Mouse (Mus musculus) limb, embryonic 14.5 days (tissue): ENCODE measurements at regions not wholly inside any gene's neighbourhood (a gene's known extent, or its start where the extent isn't known, plus 50 kb on each side); places are given as distances from the start of the nearest gene placed in this dataset.
A peak's percentile ranks its signal among the peaks of the same experiment; 100 is the strongest.

ENCODE experiments used
- ATAC-seq: fragments of 200-750 bp; cut with Nextera tagmentation; 2 replicates; pipeline ENCODE4 v1.8.0; 2017; ENCODE audit warnings: low read depth, moderate number of reproducible peaks, moderate TSS enrichment; ENCODE audit not compliant: low FRiP score
- DNase-seq: peaks from one replicate; pipeline ENCODE4 v3.0.0-alpha.2; 2015; ENCODE audit warnings: low spot score
- H3K27ac ChIP-seq: fragments of 300-500 bp; sonication (generic); replicated peaks from 2 replicates; pipeline ENCODE4 v1.5.1; 2014; ENCODE audit warnings: low read depth, mild to moderate bottlenecking, low read length, moderate library complexity, mixed read lengths
- H3K27me3 ChIP-seq: fragments of 300-500 bp; sonication (generic); 2 replicates; pipeline ENCODE4 v1.6.1; 2014; ENCODE audit warnings: low read length, mixed read lengths; ENCODE audit not compliant: control insufficient read depth, insufficient read depth
- H3K36me3 ChIP-seq: fragments of 300-500 bp; sonication (generic); 2 replicates; pipeline ENCODE4 v1.6.1; 2014; ENCODE audit warnings: mild to moderate bottlenecking, low read length, moderate library complexity, mixed read lengths; ENCODE audit not compliant: control insufficient read depth, insufficient read depth
- H3K4me1 ChIP-seq: fragments of 300-500 bp; sonication (generic); 2 replicates; pipeline ENCODE4 v1.6.1; 2014; ENCODE audit warnings: antibody characterized with exemption, low read length, mixed read lengths; ENCODE audit not compliant: control insufficient read depth, insufficient read depth
- H3K4me2 ChIP-seq: fragments of 300-500 bp; sonication (generic); replicated peaks from 2 replicates; pipeline ENCODE4 v1.6.1; 2014; ENCODE audit warnings: low read depth, mild to moderate bottlenecking, low read length, moderate library complexity; ENCODE audit not compliant: severe bottlenecking
- H3K4me3 ChIP-seq: fragments of 300-500 bp; sonication (generic); replicated peaks from 2 replicates; pipeline ENCODE4 v1.5.1; 2014; ENCODE audit warnings: low read length
- H3K9ac ChIP-seq: fragments of 300-500 bp; sonication (generic); 2 replicates; pipeline ENCODE4 v1.6.1; 2014; ENCODE audit warnings: mild to moderate bottlenecking, low read depth, low read length, moderate library complexity; ENCODE audit not compliant: severe bottlenecking
- H3K9me3 ChIP-seq: fragments of 300-500 bp; sonication (generic); 2 replicates; pipeline ENCODE4 v1.6.1; 2016; ENCODE audit warnings: low read length; ENCODE audit not compliant: control insufficient read depth
- POLR2A ChIP-seq: fragments of 200-500 bp; IDR thresholded peaks from 2 replicates; pipeline ENCODE4 v1.8.0; 2012; ENCODE audit warnings: inconsistent platforms, mild to moderate bottlenecking, moderate library complexity, borderline replicate concordance; ENCODE audit not compliant: insufficient read depth, insufficient read length; ENCODE audit errors: extremely low read depth
- WGBS: fragments of 180-500 bp; shearing (Covaris S2); extraction: QIAGEN DNeasy Blood & Tissue Kit; methylation state at CpG from one replicate; pipeline ENCODE4 v1.1.7; 2014; 5-methylcytosine and 5-hydroxymethylcytosine counted together

- Histone ChIP-seq H3K27me3 (no peaks in the 10 kb centered on the region), H3K36me3 (no peaks in the 10 kb centered on the region), H3K27ac (no peak overlapping the region), H3K4me3 (no peak overlapping the region), H3K9ac (no peak overlapping the region), H3K9me3 (no peaks in the 10 kb centered on the region), H3K4me1 (no peaks in the 10 kb centered on the region), H3K4me2 (no peak overlapping the region)
- TF ChIP-seq POLR2A, result no peak
- DNase-seq (no peak), ATAC-seq (no peak)
- WGBS, result 54% methylated on average over 9 of the region's 9 CpGs
Observed at GRCm38 (mm10) chr2:114843696-114844388, 189.1 kb upstream of the Dph6 start.

DNA sequence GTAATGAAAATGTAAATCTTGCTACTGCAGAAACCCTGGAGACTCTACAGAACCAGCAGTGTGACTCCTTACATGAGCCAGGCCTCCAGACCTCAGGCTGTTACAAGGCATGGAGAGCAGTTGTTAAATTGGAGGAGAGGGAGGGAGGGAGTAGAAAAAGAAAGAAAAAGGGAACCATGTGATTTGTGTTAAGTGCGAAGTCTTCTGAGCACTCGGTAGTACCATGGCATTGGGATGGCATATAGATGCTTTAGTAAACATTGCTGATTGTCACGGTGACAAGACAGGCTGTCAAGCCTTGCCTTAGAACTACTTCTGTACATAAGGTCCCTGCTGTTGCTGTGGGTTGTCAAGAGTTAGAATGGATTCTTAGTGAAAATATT, 189.6 kb upstream of the Dph6 start:
- no peak for DNase-seq
- no peak overlapping the region for H3K27ac ChIP-seq
- no peak overlapping the region for H3K4me3 ChIP-seq
- no peaks in the 10 kb centered on the region for H3K4me1 ChIP-seq
- 68% methylated on average over 3 of the region's 3 CpGs for WGBS
- TF ChIP-seq POLR2A, result no peak
- H3K9me3 ChIP-seq, result no peaks in the 10 kb centered on the region
- H3K27me3 ChIP-seq, result no peaks in the 10 kb centered on the region
- H3K36me3 ChIP-seq, result no peaks in the 10 kb centered on the region
- no peak for ATAC-seq
- no peak overlapping the region for H3K9ac ChIP-seq
- no peak overlapping the region for H3K4me2 ChIP-seq

GRCm38 (mm10) chr2:114848439-114848838, 193.7 kb upstream of the Dph6 start:
- Histone ChIP-seq H3K4me1 (no peaks in the 10 kb centered on the region), H3K4me2 (no peak overlapping the region), H3K4me3 (no peak overlapping the region), H3K9me3 (no peaks in the 10 kb centered on the region), H3K36me3 (no peaks in the 10 kb centered on the region), H3K27me3 (no peaks in the 10 kb centered on the region), H3K27ac (no peak overlapping the region), H3K9ac (no peak overlapping the region)
- no peak for DNase-seq
- 94% methylated on average over 5 of the region's 5 CpGs for WGBS
- no peak for TF ChIP-seq POLR2A
- ATAC-seq, result no peak

GRCm38 (mm10) chr2:114848914-114849313, 194.2 kb upstream of the Dph6 start:
- TF ChIP-seq POLR2A, result no peak
- Histone ChIP-seq H3K4me3 (no peak overlapping the region), H3K27ac (no peak overlapping the region), H3K4me2 (no peak overlapping the region), H3K9me3 (no peaks in the 10 kb centered on the region), H3K4me1 (no peaks in the 10 kb centered on the region), H3K9ac (no peak overlapping the region), H3K36me3 (no peaks in the 10 kb centered on the region), H3K27me3 (no peaks in the 10 kb centered on the region)
- DNase-seq (no peak), ATAC-seq (no peak)
- 84% methylated on average over 2 of the region's 2 CpGs for WGBS

DNA sequence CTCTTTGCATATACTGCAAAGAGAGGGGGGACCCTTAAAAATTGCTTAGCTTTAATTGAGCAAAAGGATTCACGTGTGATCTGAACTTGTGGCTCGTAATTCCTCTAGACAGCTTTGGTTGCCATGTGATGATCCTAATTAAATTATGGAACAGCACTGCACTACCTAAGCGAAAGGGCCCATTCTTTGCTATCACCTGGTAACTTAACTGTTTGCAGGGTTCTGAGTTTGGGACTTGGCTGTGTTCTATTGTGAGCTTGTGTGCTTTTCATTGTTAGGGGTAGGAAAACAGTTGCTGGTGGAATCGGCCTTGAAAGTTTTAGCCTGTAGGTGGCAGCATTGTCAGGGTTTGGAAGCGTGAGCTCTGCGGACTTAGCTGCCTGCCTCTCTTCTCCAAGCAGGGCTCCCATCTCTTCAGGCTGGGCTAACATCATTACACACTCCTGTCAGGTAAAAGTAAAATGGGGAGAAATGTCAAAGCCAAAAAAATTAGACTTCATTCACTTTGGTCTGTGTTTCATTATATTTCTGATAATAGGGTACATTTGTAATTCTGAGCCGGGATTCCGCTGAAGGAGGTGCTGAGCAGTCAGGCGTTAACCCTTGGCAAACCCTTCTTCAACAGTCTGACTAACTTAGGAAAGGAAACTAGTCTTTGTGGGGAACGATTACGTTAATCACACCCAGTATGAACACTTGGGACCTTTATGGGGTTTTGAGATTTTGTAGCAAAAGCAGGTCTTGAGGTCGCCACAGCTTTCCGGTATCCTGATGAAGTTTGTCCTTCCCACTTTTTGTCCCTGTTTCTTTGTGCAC, 199.2 kb upstream of the Dph6 start:
- Histone ChIP-seq H3K36me3 (no peaks in the 10 kb centered on the region), H3K4me2 (no peak overlapping the region), H3K4me1 (no peaks in the 10 kb centered on the region), H3K27ac (no peak overlapping the region), H3K27me3 (peaks cover 9% of the 10 kb centered on the region), H3K4me3 (no peak overlapping the region), H3K9me3 (no peaks in the 10 kb centered on the region), H3K9ac (no peak overlapping the region)
- ATAC-seq (peak; percentile 79), DNase-seq (peak; percentile 88)
- no peak for TF ChIP-seq POLR2A
- WGBS, result 28% methylated on average over 13 of the region's 13 CpGs
